Mouse (Mus musculus) bone marrow, adult 2 months (tissue): Measurements from ENCODE around the gene Rnf220.

Source experiments
- CTCF ChIP-seq: fragments of 200-500 bp; IDR thresholded peaks from 2 replicates; pipeline ENCODE4 v1.5.1; 2011; ENCODE audit warnings: low read length, control low read depth; ENCODE audit not compliant: control insufficient read depth, insufficient read depth
- POLR2A ChIP-seq: fragments of 200-500 bp; IDR thresholded peaks from 2 replicates; pipeline ENCODE4 v1.6.1; 2011; ENCODE audit warnings: low read depth, mild to moderate bottlenecking, control low read depth, low read length, borderline replicate concordance; ENCODE audit not compliant: control insufficient read depth

DNA sequence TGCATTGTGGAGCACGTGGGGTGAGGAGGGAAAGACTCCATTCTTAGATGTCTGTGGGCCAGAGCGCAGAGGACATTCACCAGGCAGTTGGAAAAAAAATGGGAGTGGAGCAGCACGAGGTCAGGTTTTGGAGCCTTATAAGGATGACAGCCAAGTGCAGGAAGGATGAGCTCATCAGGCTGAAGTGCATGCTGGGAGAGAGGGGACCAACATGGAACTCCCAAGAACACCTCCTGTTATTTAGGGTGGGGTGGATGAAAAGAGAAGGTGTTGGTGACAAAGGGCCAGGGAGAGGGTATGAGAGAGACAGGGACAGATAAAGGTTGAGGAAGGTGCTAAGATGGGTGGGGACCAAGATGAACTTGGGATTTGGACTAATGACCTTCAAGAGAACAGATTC lies 127.3 kb downstream of the Rnf220 start:
- no peak for TF ChIP-seq CTCF
- TF ChIP-seq POLR2A: no peak
